Mouse (Mus musculus) cortical plate, adult 2 months (tissue): Measurements from ENCODE around the gene Slc43a2. TPM values are rescaled to one million over a fixed set of nuclear protein-coding genes. Genes with fewer than 3 reads are reported as not detected.
A peak's percentile ranks its signal among the peaks of the same experiment; 100 is the strongest.

Experiments used
- H3K27ac ChIP-seq: fragments of 200-500 bp; 2 replicates; pipeline ENCODE4 v1.5.1; 2012; ENCODE audit warnings: low read length, control low read depth, inconsistent platforms; ENCODE audit not compliant: insufficient read depth
- H3K4me1 ChIP-seq: fragments of 200-500 bp; 2 replicates; pipeline ENCODE4 v1.6.1; 2011; ENCODE audit warnings: low read length; ENCODE audit not compliant: control insufficient read depth, insufficient read depth
- H3K4me3 ChIP-seq: fragments of 200-500 bp; 2 replicates; pipeline ENCODE4 v1.5.1; 2011; ENCODE audit warnings: mild to moderate bottlenecking, low read length, control low read depth; ENCODE audit not compliant: insufficient read depth
- CTCF ChIP-seq: fragments of 200-500 bp; IDR thresholded peaks from 2 replicates; pipeline ENCODE4 v1.5.1; 2011; ENCODE audit warnings: mild to moderate bottlenecking, control low read depth, low read length; ENCODE audit not compliant: insufficient read depth; ENCODE audit errors: extremely low read depth
- POLR2A ChIP-seq: fragments of 200-500 bp; IDR thresholded peaks from 2 replicates; pipeline ENCODE4 v1.6.1; 2011; ENCODE audit warnings: mild to moderate bottlenecking, low read length, control low read depth; ENCODE audit not compliant: insufficient read depth; ENCODE audit errors: extremely low read depth
- polyA plus RNA-seq: library from polyadenylated mRNA; depleted of rRNA; stranded (reverse); fragments of >200 nt; gene quantifications from 2 replicates; pipeline ENCODE4 v1.2.3, GENCODE M21; 2012

The Slc43a2 gene
- polyA plus RNA-seq, 1 experiment: 34.3 TPM

- Histone ChIP-seq H3K4me3 (peak within 1 kb of the TSS; percentile 37), H3K4me1 (peaks cover 1% of the 10 kb centered on the region; the same call in 1 of the 2 replicates), H3K27ac (peak within 1 kb of the TSS; percentile 47)
- TF ChIP-seq CTCF (no peak), POLR2A (no peak)
Measured at GRCm38 (mm10) chr11:75509741-75510626, 21.5 kb upstream of the Slc43a2 start, which contains the start of gene Rilp. Rilp (plus strand) TSS chr11:75510094.

DNA sequence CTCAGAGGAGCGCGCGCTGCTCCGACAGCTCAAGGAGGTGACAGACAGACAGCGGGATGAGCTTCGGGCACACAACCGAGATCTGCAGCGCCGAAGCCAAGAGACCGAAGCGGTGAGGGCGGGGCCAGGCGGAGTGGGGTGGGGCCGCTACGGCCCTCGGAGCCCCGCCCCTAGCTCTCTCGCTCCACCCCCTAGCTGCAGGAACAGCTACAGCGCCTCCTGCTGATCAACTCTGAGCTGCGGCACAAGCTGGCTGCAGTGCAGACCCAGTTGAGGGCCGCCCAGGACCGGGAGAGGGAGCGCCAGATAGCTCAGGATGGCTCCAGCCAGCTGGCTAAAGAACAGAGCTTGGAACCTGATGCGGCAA is 20.9 kb upstream of the Slc43a2 start:
- peaks cover 1% of the 10 kb centered on the region; the same call in 1 of the 2 replicates for H3K4me1 ChIP-seq
- TF ChIP-seq CTCF (peak; percentile 77), POLR2A (peak; percentile 62; the same call in 1 of the 2 replicates)
- peak overlapping the region; percentile 47 for H3K27ac ChIP-seq
- H3K4me3 ChIP-seq: peak overlapping the region; percentile 37

DNA sequence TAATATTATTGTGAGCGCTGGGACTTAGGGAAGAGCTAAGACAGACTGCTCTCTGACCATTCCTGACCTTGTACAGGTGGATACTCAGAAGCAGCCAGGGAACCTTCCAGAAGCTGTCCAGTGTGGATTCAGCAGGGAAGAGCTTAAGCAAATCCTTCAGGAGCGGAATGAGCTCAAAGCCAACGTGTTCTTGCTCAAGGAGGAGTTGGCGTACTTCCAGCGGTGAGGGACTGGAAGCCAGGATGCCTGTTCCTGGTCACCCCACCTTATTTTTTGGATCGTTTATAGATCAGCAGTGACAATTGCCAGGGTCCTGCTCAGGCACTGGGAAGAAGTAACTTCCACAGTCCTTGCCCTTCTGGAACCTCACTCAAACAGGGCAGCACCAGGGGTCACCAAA is 20.3 kb upstream of the Slc43a2 start:
- TF ChIP-seq POLR2A (no peak), CTCF (no peak)
- H3K27ac ChIP-seq: no peak overlapping the region
- H3K4me3 ChIP-seq: no peak overlapping the region
- peaks cover 1% of the 10 kb centered on the region; the same call in 1 of the 2 replicates for H3K4me1 ChIP-seq

DNA sequence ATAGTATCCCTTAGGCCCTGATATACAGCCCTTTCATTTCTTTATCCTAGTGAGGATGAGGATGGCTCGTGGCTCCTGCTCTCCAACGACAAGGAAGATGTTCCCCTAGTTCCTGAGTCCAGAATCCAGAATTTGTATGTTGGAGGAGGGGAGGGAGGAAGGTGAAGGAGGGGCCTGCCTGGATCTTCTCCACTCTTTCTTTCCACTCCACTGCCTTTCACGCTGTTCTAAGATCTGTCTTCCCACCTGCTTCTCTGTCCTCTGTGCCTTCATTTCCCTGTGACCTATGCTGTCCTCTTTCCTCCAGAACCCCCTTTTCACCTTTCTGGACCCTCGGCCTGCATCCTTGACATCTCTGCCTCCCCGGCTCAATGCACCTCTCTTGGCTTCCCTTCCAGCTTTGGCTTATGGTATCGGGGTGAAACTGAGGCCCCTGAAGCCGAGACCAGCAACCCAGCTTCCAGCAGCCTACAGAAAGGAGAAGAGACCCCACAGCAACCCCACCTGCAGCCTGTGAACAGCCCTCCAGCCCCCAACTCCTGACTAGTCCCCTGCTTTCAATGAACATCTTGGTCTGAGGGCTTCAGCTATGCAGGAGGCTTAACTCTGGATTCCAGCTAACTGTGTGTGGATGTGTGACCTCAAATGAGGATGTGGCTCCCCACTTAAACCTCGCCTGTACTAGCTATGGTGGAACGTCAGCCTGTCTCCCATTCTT is 19.0 kb upstream of the Slc43a2 start:
- Histone ChIP-seq H3K4me1 (peaks cover 1% of the 10 kb centered on the region; the same call in 1 of the 2 replicates), H3K4me3 (no peak overlapping the region), H3K27ac (no peak overlapping the region; the same call in 1 of the 2 replicates)
- TF ChIP-seq CTCF (no peak), POLR2A (no peak)

DNA sequence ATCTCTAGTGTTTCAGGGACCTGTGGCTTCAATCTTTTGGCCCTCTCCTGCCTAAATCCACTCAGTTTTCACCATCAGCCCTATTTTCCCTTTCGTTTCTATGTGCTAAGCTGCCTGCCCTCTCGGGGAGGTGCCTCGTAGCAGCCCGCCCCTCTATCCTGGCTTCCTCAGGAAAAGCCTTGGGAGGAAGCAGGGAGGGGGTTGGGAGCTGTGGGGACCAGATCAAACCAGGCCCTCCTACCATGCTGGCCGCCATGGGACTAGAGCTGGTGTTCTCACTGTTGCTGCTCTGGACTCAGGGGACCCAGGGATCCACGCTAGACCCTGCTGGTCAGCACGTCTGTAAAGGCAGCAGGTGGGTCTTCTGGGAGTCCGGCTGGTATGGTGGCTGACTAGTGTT is 18.2 kb upstream of the Slc43a2 start, which contains the start of gene Scarf1:
TSS of gene Scarf1 (plus strand) at position 205 of the 400 bp plus-strand sequence.
- Histone ChIP-seq H3K27ac (peak within 1 kb of the TSS; percentile 48), H3K4me1 (peaks cover 1% of the 10 kb centered on the region; the same call in 1 of the 2 replicates), H3K4me3 (peak within 1 kb of the TSS; percentile 26; the same call in 1 of the 2 replicates)
- TF ChIP-seq CTCF (no peak), POLR2A (no peak)

- H3K27ac ChIP-seq: no peak overlapping the region
- no peak for TF ChIP-seq CTCF
- TF ChIP-seq POLR2A: no peak
- no peak overlapping the region for H3K4me3 ChIP-seq
- no peaks in the 10 kb centered on the region for H3K4me1 ChIP-seq
Measured at GRCm38 (mm10) chr11:75515186-75515585, 16.3 kb upstream of the Slc43a2 start.

- Histone ChIP-seq H3K4me1 (no peaks in the 10 kb centered on the region), H3K4me3 (no peak overlapping the region), H3K27ac (no peak overlapping the region)
- no peak for TF ChIP-seq CTCF
- no peak for TF ChIP-seq POLR2A
Measured at GRCm38 (mm10) chr11:75519834-75520633, 11.5 kb upstream of the Slc43a2 start.

DNA sequence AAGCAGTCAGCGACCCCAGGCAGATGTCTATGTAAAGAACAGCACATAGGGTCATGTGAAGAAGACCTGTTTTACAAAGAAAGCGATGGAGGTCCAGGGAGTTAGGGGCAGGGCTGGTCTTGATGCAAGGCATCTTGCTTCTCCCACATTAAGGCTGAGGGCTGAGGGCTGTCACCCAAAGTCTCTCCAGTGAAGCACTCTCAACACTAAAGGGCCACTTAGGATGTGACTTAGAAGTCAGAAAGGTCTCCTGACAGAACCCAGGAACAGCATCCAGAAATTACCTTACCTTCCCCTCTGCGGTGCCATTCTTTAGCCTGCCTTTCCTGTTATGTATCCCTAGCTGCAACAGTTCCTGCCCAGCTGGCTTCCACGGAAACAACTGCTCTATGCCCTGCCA is 9.9 kb upstream of the Slc43a2 start:
- no peak for TF ChIP-seq POLR2A
- TF ChIP-seq CTCF: no peak
- no peak overlapping the region for H3K4me3 ChIP-seq
- H3K27ac ChIP-seq: no peak overlapping the region
- H3K4me1 ChIP-seq: no peaks in the 10 kb centered on the region

GRCm38 (mm10) chr11:75522793-75523192 is 8.7 kb upstream of the Slc43a2 start:
- TF ChIP-seq CTCF (no peak), POLR2A (no peak)
- no peak overlapping the region for H3K27ac ChIP-seq
- H3K4me3 ChIP-seq: no peak overlapping the region
- H3K4me1 ChIP-seq: no peaks in the 10 kb centered on the region
